15 mouse cellular contexts compared by ENCODE assay signal in genomic region chr15:96755951-96756350, GRCm38 (mm10).
"Had no signal": no experiment of that assay in that cellular context is flagged by ENCODE, and none has a peak within 500 bp of the region (broad histone marks: within the 10 kb centered on the region; RNA-seq: fewer than 3 reads in every experiment).

No protein-coding gene starts in this region.

- DNase-seq: layer of hippocampus, adult 9-11 months; layer of hippocampus, postnatal 36 days; lung, embryonic 14.5 days; lung, postnatal 10 days; thymus, adult 18-20 months; thymus, postnatal 14 days had no signal

- H3K9ac ChIP-seq: limb, embryonic 15.5 days; liver, embryonic 12.5 days; lung, embryonic 14.5 days; midbrain, embryonic 15.5 days; neural tube, embryonic 12.5 days had no signal

- H3K27ac ChIP-seq: liver, embryonic 12.5 days; macrophage; midbrain, embryonic 15.5 days; neural tube, embryonic 12.5 days had no signal

- H3K9me3 ChIP-seq: limb, embryonic 15.5 days; liver, embryonic 12.5 days; megakaryocyte, embryonic 14.5 days; midbrain, embryonic 15.5 days; neural tube, embryonic 12.5 days had no signal

- ATAC-seq: inflammation-experienced regulatory T-cells, adult 6 months; intestine, postnatal 0 days; liver, embryonic 12.5 days; midbrain, embryonic 15.5 days had no signal

- H3K4me2 ChIP-seq: limb, embryonic 15.5 days; liver, embryonic 12.5 days; lung, embryonic 14.5 days; midbrain, embryonic 11.5 days; midbrain, embryonic 15.5 days; neural tube, embryonic 12.5 days had no signal

- H3K4me3 ChIP-seq: limb, embryonic 15.5 days; liver, embryonic 12.5 days; midbrain, embryonic 15.5 days; neural tube, embryonic 12.5 days had no signal

- H3K27me3 ChIP-seq: limb, embryonic 15.5 days; liver, embryonic 12.5 days; midbrain, embryonic 15.5 days; neural tube, embryonic 12.5 days had no signal

- H3K4me1 ChIP-seq: neural tube, embryonic 12.5 days had no signal

- H3K36me3 ChIP-seq: limb, embryonic 15.5 days; liver, embryonic 12.5 days; midbrain, embryonic 15.5 days; neural tube, embryonic 12.5 days had no signal
